Mouse (Mus musculus) activated CD4-positive, CD25-positive, alpha-beta regulatory T cell, adult 4 months (primary cell): ENCODE measurements around the gene Klra1. TPM values are rescaled to one million over a fixed set of nuclear protein-coding genes. Genes with fewer than 3 reads are reported as not detected.
"Not testable (repeated sequence)": the region's sequence is repeated elsewhere in the genome, so short reads cannot be mapped to it uniquely, and the experiment has no call there.

Experiments used
- ATAC-seq: one replicate; pipeline ENCODE4 v1.8.0; 2017
- polyA plus RNA-seq, 2 experiments: library from polyadenylated mRNA; unstranded; fragments of 100-300 nt; shearing (Covaris generic); gene quantifications; one replicate each; pipeline ENCODE4 v1.2.1; 2017

Gene Klra1
- polyA plus RNA-seq, result not detected

DNA sequence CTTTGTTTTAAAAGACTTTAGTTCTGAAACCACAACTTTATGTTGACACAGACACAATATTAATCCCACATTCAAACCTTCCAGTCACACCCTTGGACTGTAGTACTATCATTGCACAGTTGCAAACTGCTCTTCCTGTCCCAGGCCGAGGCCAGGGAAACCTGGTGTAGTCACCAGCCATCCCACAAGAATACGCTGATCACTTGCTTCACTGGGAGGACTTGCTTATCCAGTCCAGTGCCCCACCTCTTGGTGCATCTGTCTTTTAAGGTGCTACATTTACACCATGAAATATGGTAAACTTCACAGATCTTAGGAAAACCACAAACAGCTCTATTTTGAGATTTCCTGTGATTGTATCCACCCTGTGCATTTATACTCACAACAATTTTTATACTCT, at the start of gene Klra1:
Gene Klra1, minus strand, starts transcription at position 125 of the 400 bp plus-strand sequence.
- no peak for ATAC-seq

DNA sequence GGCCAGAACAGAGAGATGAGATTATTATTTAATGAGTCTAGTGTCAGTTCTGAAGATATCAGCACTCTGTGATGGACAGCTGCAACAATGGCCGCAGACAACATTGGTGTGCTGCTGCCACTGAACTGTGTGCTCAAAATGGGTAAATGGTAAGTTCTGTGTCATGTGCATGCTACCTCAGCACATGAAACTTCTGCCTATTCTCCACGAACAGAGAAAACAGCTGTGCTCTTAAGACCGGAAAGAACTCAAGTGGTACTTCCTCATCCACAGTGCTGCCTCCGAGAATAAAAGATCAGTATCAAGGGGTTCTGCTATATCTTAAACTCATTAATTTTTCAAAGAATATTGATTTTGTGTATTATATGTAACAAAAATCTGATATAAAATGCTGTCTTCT, 42.8 kb upstream of the Klra1 start:
- no peak for ATAC-seq

DNA sequence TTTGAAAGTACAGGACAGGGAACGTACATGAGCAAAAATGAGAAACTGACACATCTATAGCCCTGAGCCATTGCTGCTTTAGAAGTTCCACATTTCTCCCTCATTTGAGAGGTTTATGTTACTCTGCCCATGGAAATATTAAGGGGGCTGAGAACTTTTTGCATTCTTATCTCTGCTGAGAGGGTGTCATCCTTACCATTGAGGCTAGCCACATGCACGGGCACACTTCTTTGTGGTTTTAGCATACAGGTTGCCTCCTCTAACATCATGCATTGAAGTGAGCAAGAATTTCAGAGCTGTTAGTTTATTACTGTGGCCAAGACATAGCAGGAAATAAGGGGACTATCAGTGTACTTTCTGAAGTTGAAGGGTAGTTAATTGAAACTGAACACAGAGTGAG, 32.5 kb upstream of the Klra1 start:
- no peak for ATAC-seq

DNA sequence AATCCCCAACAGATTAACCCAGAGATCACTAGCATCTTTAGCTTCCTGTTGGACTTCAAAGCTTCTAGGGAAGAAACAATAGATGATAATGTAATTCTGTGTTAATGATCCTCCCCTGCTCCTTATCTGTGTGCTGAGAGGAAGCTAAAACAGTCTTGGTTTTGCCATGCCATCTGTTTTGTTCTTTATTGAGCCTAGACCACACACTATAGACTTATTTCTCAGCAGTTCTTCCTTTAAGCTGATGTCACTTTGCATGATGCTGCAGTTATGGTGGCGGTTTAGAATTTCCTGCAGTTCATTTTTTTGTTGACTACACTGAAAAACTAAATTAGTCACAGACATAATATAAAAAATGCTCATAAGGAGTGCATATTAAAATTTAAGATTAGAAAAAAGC, 18.2 kb upstream of the Klra1 start:
- no peak for ATAC-seq

DNA sequence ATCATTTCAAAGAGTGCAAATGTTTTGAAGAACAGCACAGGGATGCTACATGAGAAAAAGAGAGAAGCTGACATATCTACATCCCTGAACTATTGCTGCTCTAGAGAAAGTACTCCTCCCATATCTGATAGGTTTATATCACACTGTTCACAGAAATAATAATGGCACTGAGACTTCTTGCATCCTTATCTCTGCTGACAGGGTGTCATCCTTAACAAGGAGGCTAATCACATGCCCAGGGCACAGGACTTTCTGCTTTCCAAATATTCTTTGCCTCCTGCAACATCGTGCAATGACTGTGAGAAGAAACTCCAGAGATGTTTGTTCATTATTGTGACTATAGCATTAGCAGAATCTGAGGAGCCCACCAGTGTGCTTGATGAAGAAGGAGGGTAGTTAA, 871 bp downstream of the Klra1 start:
- no peak for ATAC-seq

DNA sequence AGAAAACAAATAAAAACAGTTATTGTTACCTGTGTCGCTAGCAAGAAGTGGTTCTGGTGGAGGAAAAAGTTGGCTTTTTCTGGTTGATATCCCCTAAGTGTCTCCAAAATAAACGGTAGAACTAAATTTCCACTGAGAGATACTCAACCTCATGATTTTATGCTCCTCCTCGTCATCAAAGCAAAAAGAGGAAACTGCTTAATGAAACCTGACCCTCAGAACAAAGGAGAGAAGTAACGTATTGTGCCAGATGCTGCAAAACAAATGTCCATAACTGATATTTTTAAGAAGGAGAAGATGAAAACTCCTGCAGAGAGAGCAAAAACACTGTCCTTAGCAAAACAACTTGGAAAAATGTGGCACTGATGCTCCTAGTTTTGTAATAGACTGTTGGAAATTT, 4.3 kb downstream of the Klra1 start:
- no peak for ATAC-seq

DNA sequence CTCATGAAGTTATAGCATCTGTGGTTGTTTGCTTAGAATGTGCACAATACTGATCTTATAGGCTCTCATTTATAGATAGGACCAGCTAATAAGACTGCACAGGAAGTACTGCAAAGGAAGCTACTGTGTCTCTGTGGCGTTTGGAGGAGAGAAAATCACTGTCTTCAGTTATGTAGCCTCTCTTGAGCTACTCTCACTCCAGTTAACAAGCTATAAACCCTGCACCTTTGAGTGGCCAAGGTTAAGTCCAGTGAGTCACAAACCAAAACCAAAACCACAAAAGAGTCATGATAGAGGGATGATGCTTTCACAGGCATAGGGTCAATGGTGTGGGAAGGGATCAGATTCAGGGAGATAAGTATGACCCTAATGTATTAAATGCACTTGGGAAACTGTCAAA, 41.3 kb downstream of the Klra1 start:
- ATAC-seq, result not testable (repeated sequence)

DNA sequence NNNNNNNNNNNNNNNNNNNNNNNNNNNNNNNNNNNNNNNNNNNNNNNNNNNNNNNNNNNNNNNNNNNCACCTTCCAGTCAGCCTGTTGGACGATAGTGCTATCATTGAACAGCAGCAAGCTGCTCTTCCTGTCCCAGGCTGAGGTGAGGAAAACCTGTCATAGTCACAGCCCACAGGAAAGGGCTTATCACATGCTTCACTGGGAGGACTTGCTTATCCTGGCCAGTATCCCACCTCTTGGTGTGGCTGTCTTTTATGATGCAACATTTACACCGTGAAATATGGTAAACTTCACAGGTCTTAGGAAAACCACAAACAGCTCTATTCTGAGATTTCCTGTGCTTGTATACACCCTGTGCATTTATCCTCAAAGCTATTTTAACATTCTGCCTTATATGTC, 44.7 kb downstream of the Klra1 start:
- ATAC-seq, result not testable (repeated sequence)

DNA sequence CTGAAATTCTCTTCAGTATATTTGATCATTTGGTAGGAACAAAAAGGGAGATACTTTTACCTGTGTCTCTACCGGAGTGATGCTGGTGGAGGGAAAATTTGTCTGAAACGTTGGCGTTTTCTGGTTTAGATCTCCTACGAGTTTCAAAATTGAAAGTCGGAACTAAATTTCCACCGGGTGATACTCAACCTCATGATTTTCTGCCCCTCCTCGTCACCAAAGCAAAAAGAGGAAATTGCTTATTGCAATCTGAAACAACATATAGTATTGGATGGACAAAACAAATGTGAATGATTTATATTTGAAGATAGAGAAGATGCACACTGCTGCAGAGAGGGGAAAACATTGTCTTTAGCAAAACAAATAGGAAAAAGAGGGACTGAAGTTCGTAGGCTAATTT, 49.3 kb downstream of the Klra1 start, which contains the start of gene Klra3:
Gene Klra3, minus strand, starts transcription at position 164 of the 400 bp plus-strand sequence.
- ATAC-seq, result no peak

Other genes starting within 250 kb of the Klra1 start
- gene Klra9, start 193.8 kb downstream of the Klra1 start, polyA plus RNA-seq, result not detected
- gene Klra7, start 153.6 kb downstream of the Klra1 start, polyA plus RNA-seq, result not detected
- not detected for gene Klra10, start 104.9 kb downstream of the Klra1 start, polyA plus RNA-seq
- gene Klra3, start 49.3 kb downstream of the Klra1 start, polyA plus RNA-seq, result not detected